Mouse (Mus musculus) megakaryocyte, embryonic 14.5 days (primary cell): ENCODE data around the gene Stk25.

ENCODE experiments used
- FLI1 ChIP-seq: IDR thresholded peaks from 2 replicates; pipeline ENCODE4 v1.6.1; 2012; ENCODE audit warnings: low read length, inconsistent platforms, mixed read lengths
- GATA1 ChIP-seq: IDR thresholded peaks from 3 replicates; pipeline ENCODE4 v1.6.1; 2012; ENCODE audit warnings: mixed read lengths, low read length, inconsistent platforms, borderline replicate concordance

DNA sequence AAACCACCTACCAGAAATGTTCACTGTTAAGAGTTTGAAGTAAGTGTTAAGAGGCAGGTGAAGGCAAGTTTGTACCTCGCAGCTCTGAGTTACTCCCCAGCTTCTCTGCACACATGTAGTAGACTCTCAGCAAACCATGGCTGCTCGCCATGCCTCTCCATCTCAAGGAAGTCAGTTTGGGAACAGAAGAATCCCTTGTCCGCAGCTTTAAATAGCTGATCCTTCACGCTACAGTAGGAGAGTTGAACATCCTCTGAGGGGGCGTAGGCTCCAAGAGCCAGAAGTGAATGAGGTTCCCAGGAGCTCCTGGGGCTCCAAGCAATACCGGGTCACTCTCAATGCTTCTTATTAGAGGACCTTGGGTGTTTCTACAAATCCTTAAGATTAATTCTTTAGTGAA is 62.5 kb downstream of the Stk25 start:
- TF ChIP-seq GATA1 (no peak), FLI1 (no peak)
